Mouse (Mus musculus): ENCODE results near the gene Gm15262. TPM values are rescaled to one million over a fixed set of nuclear protein-coding genes. Genes with fewer than 3 reads are reported as not detected.
"Not testable (repeated sequence)": the region's sequence is repeated elsewhere in the genome, so short reads cannot be mapped to it uniquely, and the experiment has no call there.

Gene Gm15262
- polyA plus RNA-seq (2014; fragmentation: Nextera tagmentation; extraction: Ambion mirVana): not detected in 2 replicates

- WGBS: 63% methylated on average over 2 of the region's 2 CpGs
- not testable (repeated sequence) for H3K4me1 ChIP-seq (ENCODE audit: control insufficient read depth, insufficient read depth, low read length); H3K9me3 ChIP-seq (ENCODE audit: control insufficient read depth, low read depth, low read length); H3K36me3 ChIP-seq (ENCODE audit: control insufficient read depth, insufficient read depth, low read length); H3K27me3 ChIP-seq (ENCODE audit: control insufficient read depth, insufficient read depth, low read length); H3K9ac ChIP-seq (replicated peaks; ENCODE audit: low read depth, low read length); H3K27ac ChIP-seq (ENCODE audit: low read length); H3K4me3 ChIP-seq (ENCODE audit: low read depth, low read length); H3K4me2 ChIP-seq (replicated peaks; ENCODE audit: low read depth, low read length); ATAC-seq (ENCODE audit: insufficient number of reproducible peaks, insufficient read depth, low FRiP score, low read depth)
Observed at GRCm38 (mm10) chrX:161287156-161287555, at the start of gene Gm15262. Gm15262 (plus strand) TSS chrX:161287456.

GRCm38 (mm10) chrX:161308131-161308530 is 20.9 kb downstream of the Gm15262 start:
- 89% methylated on average over 1 of the region's 1 CpGs for WGBS
- H3K4me3 ChIP-seq (ENCODE audit: low read depth, low read length): no peak overlapping the region
- no peak overlapping the region for H3K27ac ChIP-seq (ENCODE audit: low read length)
- H3K9ac ChIP-seq (replicated peaks; ENCODE audit: low read depth, low read length): no peak overlapping the region
- no peaks in the 10 kb centered on the region for H3K27me3 ChIP-seq (ENCODE audit: control insufficient read depth, insufficient read depth, low read length)
- no peak overlapping the region for H3K4me2 ChIP-seq (replicated peaks; ENCODE audit: low read depth, low read length)
- no peaks in the 10 kb centered on the region for H3K36me3 ChIP-seq (ENCODE audit: control insufficient read depth, insufficient read depth, low read length)
- no peaks in the 10 kb centered on the region for H3K4me1 ChIP-seq (ENCODE audit: control insufficient read depth, insufficient read depth, low read length)
- H3K9me3 ChIP-seq (ENCODE audit: control insufficient read depth, low read depth, low read length): no peaks in the 10 kb centered on the region
- ATAC-seq (ENCODE audit: insufficient number of reproducible peaks, insufficient read depth, low FRiP score, low read depth): no peak

- Histone ChIP-seq H3K36me3 (ENCODE audit: control insufficient read depth, insufficient read depth, low read length) (no peaks in the 10 kb centered on the region), H3K4me1 (ENCODE audit: control insufficient read depth, insufficient read depth, low read length) (no peaks in the 10 kb centered on the region)
- ATAC-seq (ENCODE audit: insufficient number of reproducible peaks, insufficient read depth, low FRiP score, low read depth): no peak
Observed at GRCm38 (mm10) chrX:161316443-161316842, 29.2 kb downstream of the Gm15262 start.

GRCm38 (mm10) chrX:161370927-161371326 is 83.7 kb downstream of the Gm15262 start:
- 44% methylated on average over 11 of the region's 11 CpGs for WGBS
- no peak overlapping the region for H3K4me3 ChIP-seq (ENCODE audit: low read depth, low read length)
- H3K9ac ChIP-seq (replicated peaks; ENCODE audit: low read depth, low read length): no peak overlapping the region
- no peaks in the 10 kb centered on the region for H3K9me3 ChIP-seq (ENCODE audit: control insufficient read depth, low read depth, low read length)
- H3K27me3 ChIP-seq (ENCODE audit: control insufficient read depth, insufficient read depth, low read length): no peaks in the 10 kb centered on the region
- ATAC-seq (ENCODE audit: insufficient number of reproducible peaks, insufficient read depth, low FRiP score, low read depth): no peak
- no peak overlapping the region for H3K27ac ChIP-seq (ENCODE audit: low read length)
- H3K36me3 ChIP-seq (ENCODE audit: control insufficient read depth, insufficient read depth, low read length): no peaks in the 10 kb centered on the region
- H3K4me2 ChIP-seq (replicated peaks; ENCODE audit: low read depth, low read length): no peak overlapping the region
- no peaks in the 10 kb centered on the region for H3K4me1 ChIP-seq (ENCODE audit: control insufficient read depth, insufficient read depth, low read length)

More at GRCm38 (mm10) chrX:161316443-161316842, 29.2 kb downstream of the Gm15262 start:
- Histone ChIP-seq H3K27ac (ENCODE audit: low read length) (no peak overlapping the region), H3K4me2 (replicated peaks; ENCODE audit: low read depth, low read length) (no peak overlapping the region), H3K9ac (replicated peaks; ENCODE audit: low read depth, low read length) (no peak overlapping the region), H3K9me3 (ENCODE audit: control insufficient read depth, low read depth, low read length) (no peaks in the 10 kb centered on the region), H3K4me3 (ENCODE audit: low read depth, low read length) (no peak overlapping the region), H3K27me3 (ENCODE audit: control insufficient read depth, insufficient read depth, low read length) (no peaks in the 10 kb centered on the region)

GRCm38 (mm10) chrX:161371461-161371860 is 84.2 kb downstream of the Gm15262 start:
- 59% methylated on average over 3 of the region's 3 CpGs for WGBS
- no peaks in the 10 kb centered on the region for H3K4me1 ChIP-seq (ENCODE audit: control insufficient read depth, insufficient read depth, low read length)
- ATAC-seq (ENCODE audit: insufficient number of reproducible peaks, insufficient read depth, low FRiP score, low read depth): no peak
- no peaks in the 10 kb centered on the region for H3K9me3 ChIP-seq (ENCODE audit: control insufficient read depth, low read depth, low read length)
- no peak overlapping the region for H3K9ac ChIP-seq (replicated peaks; ENCODE audit: low read depth, low read length)
- H3K4me2 ChIP-seq (replicated peaks; ENCODE audit: low read depth, low read length): no peak overlapping the region
- no peaks in the 10 kb centered on the region for H3K36me3 ChIP-seq (ENCODE audit: control insufficient read depth, insufficient read depth, low read length)
- H3K27ac ChIP-seq (ENCODE audit: low read length): no peak overlapping the region
- H3K4me3 ChIP-seq (ENCODE audit: low read depth, low read length): no peak overlapping the region
- no peaks in the 10 kb centered on the region for H3K27me3 ChIP-seq (ENCODE audit: control insufficient read depth, insufficient read depth, low read length)

GRCm38 (mm10) chrX:161375568-161375967 is 88.3 kb downstream of the Gm15262 start:
- no peak overlapping the region for H3K4me3 ChIP-seq (ENCODE audit: low read depth, low read length)
- no peaks in the 10 kb centered on the region for H3K36me3 ChIP-seq (ENCODE audit: control insufficient read depth, insufficient read depth, low read length)
- H3K4me2 ChIP-seq (replicated peaks; ENCODE audit: low read depth, low read length): no peak overlapping the region
- H3K9me3 ChIP-seq (ENCODE audit: control insufficient read depth, low read depth, low read length): no peaks in the 10 kb centered on the region
- H3K9ac ChIP-seq (replicated peaks; ENCODE audit: low read depth, low read length): no peak overlapping the region
- ATAC-seq (ENCODE audit: insufficient number of reproducible peaks, insufficient read depth, low FRiP score, low read depth): no peak
- WGBS: 50% methylated on average over 1 of the region's 1 CpGs
- no peak overlapping the region for H3K27ac ChIP-seq (ENCODE audit: low read length)
- no peaks in the 10 kb centered on the region for H3K27me3 ChIP-seq (ENCODE audit: control insufficient read depth, insufficient read depth, low read length)
- H3K4me1 ChIP-seq (ENCODE audit: control insufficient read depth, insufficient read depth, low read length): no peaks in the 10 kb centered on the region

- Histone ChIP-seq H3K27ac (ENCODE audit: low read length) (no peak overlapping the region), H3K27me3 (ENCODE audit: control insufficient read depth, insufficient read depth, low read length) (no peaks in the 10 kb centered on the region), H3K4me2 (replicated peaks; ENCODE audit: low read depth, low read length) (no peak overlapping the region), H3K4me3 (ENCODE audit: low read depth, low read length) (no peak overlapping the region), H3K4me1 (ENCODE audit: control insufficient read depth, insufficient read depth, low read length) (no peaks in the 10 kb centered on the region), H3K9me3 (ENCODE audit: control insufficient read depth, low read depth, low read length) (no peaks in the 10 kb centered on the region), H3K9ac (replicated peaks; ENCODE audit: low read depth, low read length) (no peak overlapping the region), H3K36me3 (ENCODE audit: control insufficient read depth, insufficient read depth, low read length) (no peaks in the 10 kb centered on the region)
- 42% methylated on average over 8 of the region's 8 CpGs for WGBS
- no peak for ATAC-seq (ENCODE audit: insufficient number of reproducible peaks, insufficient read depth, low FRiP score, low read depth)
Observed at GRCm38 (mm10) chrX:161385791-161386190, 98.5 kb downstream of the Gm15262 start.

GRCm38 (mm10) chrX:161387942-161388341 is 100.7 kb downstream of the Gm15262 start:
- no peaks in the 10 kb centered on the region for H3K9me3 ChIP-seq (ENCODE audit: control insufficient read depth, low read depth, low read length)
- whole genome bisulfite sequencing: 94% methylated on average over 4 of the region's 4 CpGs
- ATAC-seq (ENCODE audit: insufficient number of reproducible peaks, insufficient read depth, low FRiP score, low read depth): no peak

GRCm38 (mm10) chrX:161399110-161399509 is 111.9 kb downstream of the Gm15262 start:
- 21% methylated on average over 11 of the region's 11 CpGs for WGBS
- no peak for ATAC-seq (ENCODE audit: insufficient number of reproducible peaks, insufficient read depth, low FRiP score, low read depth)
- Histone ChIP-seq H3K27me3 (ENCODE audit: control insufficient read depth, insufficient read depth, low read length) (no peaks in the 10 kb centered on the region), H3K4me3 (ENCODE audit: low read depth, low read length) (no peak overlapping the region), H3K4me1 (ENCODE audit: control insufficient read depth, insufficient read depth, low read length) (no peaks in the 10 kb centered on the region), H3K9ac (replicated peaks; ENCODE audit: low read depth, low read length) (no peak overlapping the region), H3K27ac (ENCODE audit: low read length) (no peak overlapping the region), H3K4me2 (replicated peaks; ENCODE audit: low read depth, low read length) (no peak overlapping the region), H3K36me3 (ENCODE audit: control insufficient read depth, insufficient read depth, low read length) (no peaks in the 10 kb centered on the region), H3K9me3 (ENCODE audit: control insufficient read depth, low read depth, low read length) (no peaks in the 10 kb centered on the region)

More at GRCm38 (mm10) chrX:161387942-161388341, 100.7 kb downstream of the Gm15262 start:
- Histone ChIP-seq H3K27ac (ENCODE audit: low read length) (no peak overlapping the region), H3K4me3 (ENCODE audit: low read depth, low read length) (no peak overlapping the region), H3K4me2 (replicated peaks; ENCODE audit: low read depth, low read length) (no peak overlapping the region), H3K36me3 (ENCODE audit: control insufficient read depth, insufficient read depth, low read length) (no peaks in the 10 kb centered on the region), H3K27me3 (ENCODE audit: control insufficient read depth, insufficient read depth, low read length) (no peaks in the 10 kb centered on the region), H3K9ac (replicated peaks; ENCODE audit: low read depth, low read length) (no peak overlapping the region), H3K4me1 (ENCODE audit: control insufficient read depth, insufficient read depth, low read length) (no peaks in the 10 kb centered on the region)
